Mouse (Mus musculus) cerebellum, adult 8-10 months (tissue): ENCODE data around the gene Rita1.

Source experiments
- DNase-seq: peaks from one replicate; pipeline ENCODE4 v3.0.0; 2022

Rita1 gene

DNA sequence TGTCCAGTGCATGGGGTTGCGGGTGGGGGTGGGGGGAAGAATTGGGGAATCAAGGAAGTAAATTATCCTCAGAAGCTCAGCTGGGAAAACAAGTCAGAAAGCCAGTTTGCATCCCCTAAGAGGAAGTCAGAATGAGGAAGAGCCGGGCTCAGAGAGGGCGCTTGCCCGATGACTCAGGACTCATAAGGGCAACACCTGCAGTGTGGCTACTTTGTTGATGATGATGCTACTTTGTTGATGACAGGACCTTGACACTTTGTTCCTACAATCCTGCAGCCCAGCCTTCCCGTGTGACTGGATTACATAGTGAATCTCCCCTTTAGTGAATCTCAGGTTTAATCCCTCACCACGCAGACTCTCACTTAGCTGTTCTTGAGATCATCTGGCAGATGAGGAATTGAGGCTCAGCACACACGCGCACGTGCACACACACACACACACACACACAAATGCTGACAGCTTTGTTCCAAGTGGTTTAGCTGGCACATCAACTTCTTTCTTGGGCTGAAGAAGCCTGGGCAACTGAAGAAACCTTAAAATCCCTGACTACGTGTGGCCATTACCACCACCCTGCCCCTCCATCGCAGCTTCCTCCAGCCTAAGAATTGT, 42.0 kb downstream of the Rita1 start:
- no peak for DNase-seq

GRCm38 (mm10) chr5:120569791-120570190, 42.6 kb downstream of the Rita1 start:
- DNase-seq = no peak

GRCm38 (mm10) chr5:120568964-120569363, 43.4 kb downstream of the Rita1 start:
- no peak for DNase-seq

GRCm38 (mm10) chr5:120568336-120568768, 44.0 kb downstream of the Rita1 start:
- DNase-seq = no peak

- no peak for DNase-seq
These were observed 44.6 kb downstream of the Rita1 start for GRCm38 (mm10) chr5:120567761-120568211.

DNA sequence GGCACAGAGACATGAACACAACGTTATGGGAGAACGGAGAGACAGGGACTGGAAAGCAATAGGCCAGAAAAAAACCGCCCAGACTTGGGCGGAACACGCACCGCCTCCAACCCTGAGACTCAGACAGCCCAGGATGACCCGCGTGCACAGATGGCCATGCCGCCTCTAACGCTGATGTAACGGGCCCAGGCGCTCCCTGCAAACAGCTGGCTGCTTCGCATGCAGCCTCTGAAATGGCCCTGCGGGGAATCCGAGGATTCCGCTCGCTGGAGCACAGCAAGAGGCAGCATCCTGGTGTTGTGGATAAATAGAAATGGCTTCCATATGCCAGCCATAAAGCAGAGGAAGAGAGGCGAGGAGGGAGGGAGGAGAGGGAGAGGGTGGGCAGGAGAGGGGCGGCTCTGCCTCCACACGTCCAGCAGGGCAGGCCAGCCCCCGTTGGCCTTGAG, 45.1 kb downstream of the Rita1 start:
- DNase-seq = no peak

DNA sequence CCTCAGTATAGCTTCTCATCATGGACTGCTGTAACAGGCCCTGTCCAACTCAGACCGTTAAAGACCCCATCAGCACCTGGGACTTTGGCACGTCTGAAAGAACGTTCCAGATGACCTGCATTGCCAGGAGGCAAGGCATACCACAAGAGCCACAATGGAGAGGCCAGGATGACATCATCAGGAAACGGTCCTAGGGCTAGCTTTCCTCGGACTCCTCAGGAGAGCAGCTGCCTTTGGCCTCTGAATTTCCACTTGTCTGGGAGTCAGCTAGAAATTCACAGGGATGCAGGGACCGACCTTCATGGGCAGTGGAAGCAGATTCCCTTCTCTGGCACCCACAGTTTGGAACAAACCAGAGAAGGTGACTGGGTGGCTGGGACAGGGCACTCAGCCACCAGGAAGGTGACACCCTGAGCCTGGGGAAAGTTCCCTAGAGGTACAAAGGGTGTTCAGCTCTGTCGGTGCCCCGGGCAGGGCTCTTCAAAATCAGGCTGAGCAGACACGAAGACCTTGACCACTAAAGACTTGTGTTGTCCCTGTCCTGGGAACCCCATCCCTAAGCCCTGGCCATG, 45.6 kb downstream of the Rita1 start:
- DNase-seq = peak; percentile 65

DNA sequence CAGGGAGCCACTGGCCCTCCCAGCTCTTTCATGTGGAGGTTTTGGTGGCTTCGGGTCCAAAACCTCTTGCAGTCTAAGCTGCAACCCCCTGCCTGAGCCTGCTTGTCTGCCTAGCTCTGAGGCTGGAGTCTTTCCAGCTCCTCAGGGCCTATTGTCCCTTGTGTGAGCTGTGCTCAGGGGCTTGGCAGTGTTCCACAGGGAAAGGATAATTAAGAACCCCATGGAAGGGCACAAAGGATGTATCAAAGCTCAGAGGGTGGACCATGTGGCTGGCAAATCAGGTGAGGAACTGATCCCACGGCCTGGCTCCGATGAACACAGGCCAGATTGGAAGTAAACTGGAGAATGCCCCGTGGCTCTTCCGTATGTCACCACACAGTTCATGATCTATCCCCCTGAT, 46.3 kb downstream of the Rita1 start:
- DNase-seq = peak; percentile 87

DNA sequence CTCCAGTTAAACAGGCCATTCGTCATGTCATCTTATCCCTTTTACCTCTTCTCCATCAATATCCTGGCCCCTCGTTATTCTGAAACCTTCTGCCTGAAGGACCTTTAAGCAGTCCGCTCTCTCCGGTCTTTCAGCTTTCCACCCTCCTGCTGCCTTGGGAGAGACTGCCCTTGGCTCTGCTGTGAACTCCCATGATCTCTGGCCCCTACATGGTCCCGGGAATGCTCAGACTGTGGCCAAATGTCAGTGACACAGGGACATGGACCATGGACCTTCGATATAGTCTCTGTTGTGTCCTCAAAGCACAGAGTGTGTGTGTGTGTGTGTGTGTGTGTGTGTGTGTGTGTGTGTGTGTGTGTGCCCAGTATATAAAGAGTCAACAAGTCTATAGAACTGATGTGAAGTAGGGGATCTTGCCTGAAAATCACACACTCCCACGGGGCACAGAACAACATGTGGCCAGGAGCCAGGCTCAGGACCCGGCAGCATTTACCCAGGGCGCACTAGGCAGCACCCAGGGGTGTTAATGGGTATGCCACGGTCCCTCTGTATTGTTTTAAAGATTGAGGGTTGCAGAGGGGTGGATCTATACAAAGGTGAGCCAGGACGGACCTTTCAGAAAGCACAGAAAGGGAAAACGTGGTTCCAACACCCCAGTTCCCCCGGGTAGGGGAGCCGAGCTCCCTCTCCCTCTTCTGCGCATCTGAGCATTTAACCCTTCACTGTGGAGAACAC, 47.1 kb downstream of the Rita1 start:
- DNase-seq = no peak

GRCm38 (mm10) chr5:120563914-120564311, 48.5 kb downstream of the Rita1 start:
- no peak for DNase-seq

DNA sequence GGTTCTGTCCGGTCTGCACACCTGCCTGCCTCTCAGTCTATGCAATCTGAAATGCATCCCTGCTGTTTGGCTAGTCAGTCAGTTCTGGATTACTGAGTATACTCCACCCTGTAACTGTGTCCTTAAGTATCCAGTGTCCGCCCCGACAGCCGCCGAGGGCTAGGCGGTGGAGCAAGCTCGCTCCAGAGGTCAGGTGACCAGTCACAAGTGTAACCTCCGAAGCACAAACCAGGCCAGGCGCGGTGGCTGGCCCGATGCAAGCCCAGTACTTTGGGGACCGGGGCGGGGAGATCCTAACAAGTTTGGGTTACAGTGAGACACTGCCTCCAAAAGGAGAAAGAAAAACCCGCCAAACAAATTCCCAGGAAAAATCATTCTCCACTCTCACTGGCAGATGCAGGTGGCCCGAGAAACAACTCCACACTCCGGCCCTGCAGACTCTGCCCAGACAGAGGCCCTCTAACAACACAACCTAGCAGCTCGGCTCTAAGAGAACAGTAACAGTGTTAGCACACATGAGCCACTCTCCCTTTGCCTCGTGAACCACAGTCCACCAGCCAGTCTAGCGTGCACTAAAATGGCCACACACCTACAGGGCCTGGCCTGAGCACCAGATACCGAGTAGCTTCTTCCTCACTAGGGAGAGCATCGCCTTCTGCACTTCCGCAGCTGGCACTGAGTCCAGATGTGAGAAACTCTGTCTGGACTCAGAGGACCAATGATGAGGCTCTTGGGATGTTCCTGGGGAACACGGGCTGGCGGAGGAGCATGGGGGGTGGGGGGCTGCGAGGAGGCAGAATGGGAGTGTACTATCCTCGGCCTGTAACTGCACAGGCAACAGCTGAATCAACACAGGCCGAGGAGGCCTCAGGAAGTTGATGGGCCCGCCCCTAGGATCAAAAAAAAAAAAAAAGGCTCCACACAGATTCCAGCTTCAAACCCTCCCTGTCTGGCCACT, 49.2 kb downstream of the Rita1 start:
- no peak for DNase-seq

DNA sequence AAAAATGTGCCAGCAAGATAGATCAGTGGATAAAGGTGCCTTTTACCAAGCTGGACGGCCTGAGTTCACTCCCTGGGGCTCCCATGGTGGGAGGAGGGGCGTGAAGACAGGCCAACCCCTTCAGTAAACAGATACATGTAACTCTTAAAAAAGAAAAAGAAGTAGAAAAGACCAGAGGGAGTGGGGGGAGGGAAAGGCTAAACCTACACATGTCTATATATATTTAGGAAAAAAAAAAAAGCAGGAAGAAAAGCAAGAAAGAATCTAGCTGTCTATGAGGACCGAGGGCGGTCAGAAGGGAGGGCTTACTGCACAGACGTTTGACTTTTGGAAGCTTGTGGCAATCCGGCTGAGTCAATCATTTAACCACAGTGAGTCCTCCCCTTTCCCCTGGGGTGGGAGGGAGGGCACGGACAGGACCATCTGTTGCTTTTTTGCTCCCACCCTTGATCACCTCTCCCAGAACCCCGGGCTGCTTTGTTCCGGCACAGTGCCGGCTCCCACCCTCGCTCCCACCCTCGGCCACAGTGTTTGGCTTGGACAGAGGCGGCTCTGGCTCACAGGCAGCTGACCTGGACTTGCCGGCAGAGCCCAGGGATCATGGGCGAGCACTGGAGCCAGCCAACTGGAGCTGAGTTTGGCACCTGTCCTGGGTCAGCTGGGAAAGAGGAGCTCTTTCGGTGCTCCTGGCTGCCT, 51.6 kb downstream of the Rita1 start:
- DNase-seq = peak; percentile 78

- DNase-seq = no peak
These were observed 52.2 kb downstream of the Rita1 start for GRCm38 (mm10) chr5:120560129-120560615.

DNA sequence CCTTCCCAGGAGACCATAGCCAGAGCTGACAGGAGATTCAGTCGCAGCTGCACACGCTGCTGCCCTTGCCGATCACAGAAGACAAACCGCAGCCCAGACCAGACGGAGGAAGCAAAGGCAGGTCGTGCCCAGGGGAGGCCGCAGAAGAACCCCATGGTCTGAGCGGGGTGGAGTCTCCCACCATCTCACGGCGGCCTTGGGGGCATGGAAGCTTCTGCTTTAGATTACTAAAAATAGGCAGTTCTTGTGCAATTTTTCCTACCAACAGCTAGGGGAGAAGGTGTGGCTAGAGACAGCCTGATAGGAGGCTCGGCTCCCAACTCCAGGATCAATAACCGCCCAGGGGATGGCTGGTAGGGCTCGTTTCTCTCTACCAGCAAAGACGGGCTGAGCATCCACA, 53.6 kb downstream of the Rita1 start:
- DNase-seq = no peak

- no peak for DNase-seq
These were observed 54.3 kb downstream of the Rita1 start for GRCm38 (mm10) chr5:120558041-120558440.

- no peak for DNase-seq
These were observed 56.5 kb downstream of the Rita1 start for GRCm38 (mm10) chr5:120555871-120556270.

- DNase-seq = no peak
These were observed 61.7 kb downstream of the Rita1 start for GRCm38 (mm10) chr5:120550673-120551072.

DNA sequence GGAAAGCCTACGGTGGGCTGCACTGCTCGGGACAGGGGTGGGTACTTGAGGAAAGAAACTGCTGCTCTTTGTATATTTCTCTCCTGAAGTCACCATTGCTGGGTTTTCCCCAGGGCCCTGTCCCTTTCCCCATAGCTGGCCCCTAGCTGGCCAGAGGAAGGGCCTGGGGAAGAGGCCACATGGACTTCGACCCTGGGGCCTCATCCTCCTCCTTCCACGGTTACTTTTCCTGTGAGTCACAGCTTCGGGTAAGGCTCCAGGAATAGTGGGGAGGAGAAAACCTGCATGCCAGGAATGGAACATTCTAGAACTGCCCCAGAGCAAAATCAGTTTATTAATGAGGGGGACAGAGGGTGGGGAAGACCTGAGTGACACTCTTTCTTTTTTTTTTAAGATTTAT, 62.3 kb downstream of the Rita1 start:
- DNase-seq = no peak

- DNase-seq = no peak
These were observed 64.0 kb downstream of the Rita1 start for GRCm38 (mm10) chr5:120548236-120548850.
